Mouse (Mus musculus) stomach, postnatal 0 days (tissue): Measurements from ENCODE around the gene Rabep2.

ENCODE experiments used
- CTCF ChIP-seq: IDR thresholded peaks from 2 replicates; pipeline ENCODE4 v1.5.1; 2016; ENCODE audit warnings: antibody characterized with exemption, low read depth, mild to moderate bottlenecking, moderate library complexity
- EP300 ChIP-seq: optimal IDR thresholded peaks from 2 replicates; pipeline ENCODE3; 2016; ENCODE audit warnings: antibody characterized with exemption

- TF ChIP-seq CTCF (no peak), EP300 (no peak)
Measured at GRCm38 (mm10) chr7:126471361-126471760, 42.8 kb downstream of the Rabep2 start.
